In the genomic region with DNA sequence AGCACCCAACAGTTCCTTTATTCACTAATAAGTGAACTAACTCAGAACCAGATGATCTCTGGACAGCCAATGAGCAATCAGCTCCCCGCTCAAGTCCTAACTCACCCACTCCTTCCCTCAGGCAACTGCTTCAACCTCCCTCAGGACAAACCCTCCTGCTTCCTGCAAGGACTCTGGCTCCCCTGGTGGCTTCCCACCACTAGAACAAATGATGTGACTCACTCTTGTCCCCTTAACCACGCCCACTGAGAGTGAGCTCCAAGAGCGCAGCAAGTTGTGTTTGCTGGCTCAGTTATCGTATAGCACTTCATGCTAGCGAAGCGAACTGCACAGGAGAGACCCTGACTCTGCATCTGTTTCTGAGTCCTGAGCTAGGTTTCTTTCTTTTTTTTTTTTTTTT, we compare ENCODE assay signal across 17 mouse cellular contexts.
DNase-seq lines count a peak whose midpoint lies in the region; ATAC-seq and TF ChIP-seq lines count a peak whose summit lies in the region.
"Had no signal": no experiment of that assay in that cellular context is flagged by ENCODE, and none has a peak within 500 bp of the region (broad histone marks: within the 10 kb centered on the region; RNA-seq: fewer than 3 reads in every experiment).

No protein-coding gene starts in this region.

- H3K27me3 ChIP-seq in kidney, postnatal 0 days (ENCODE audit: insufficient read depth, low read length) = no peaks in the 10 kb centered on the region
- H3K27me3 ChIP-seq in kidney, embryonic 15.5 days = no peaks in the 10 kb centered on the region
- H3K27me3 ChIP-seq: embryonic facial prominence, embryonic 15.5 days; forebrain, embryonic 15.5 days; limb, embryonic 13.5 days; midbrain, embryonic 13.5 days had no signal

- ATAC-seq in kidney, postnatal 0 days (replicated peaks; ENCODE audit: low FRiP score, low read depth) = no peak
- no peak for ATAC-seq in kidney, embryonic 15.5 days (replicated peaks; ENCODE audit: low FRiP score)
- ATAC-seq: forebrain, embryonic 15.5 days; hindbrain, embryonic 16.5 days; midbrain, embryonic 13.5 days had no signal

- TF ChIP-seq CTCF in kidney, postnatal 0 days (IDR thresholded peaks at IDR 0.05; ENCODE audit: low read depth) = peak; percentile 41; the same call in 1 of the 2 replicates

- no peaks in the 10 kb centered on the region for H3K9me3 ChIP-seq in kidney, postnatal 0 days (replicated peaks; ENCODE audit: low read length)
- no peaks in the 10 kb centered on the region for H3K9me3 ChIP-seq in kidney, embryonic 15.5 days (replicated peaks)
- H3K9me3 ChIP-seq: embryonic facial prominence, embryonic 15.5 days; forebrain, embryonic 15.5 days; midbrain, embryonic 13.5 days had no signal

- DNase-seq in kidney, postnatal 0 days (ENCODE audit: low spot score) = peak; percentile 45
- peak; percentile 86 for DNase-seq in 3T3-L1 (ENCODE audit: low read depth, low spot score)
- peak; percentile 70 for DNase-seq in 416B (ENCODE audit: low read depth)
- peak; percentile 95 for DNase-seq in ZHBTc4 (ENCODE audit: low read depth, low spot score)
- no peak for DNase-seq in adipocyte (ENCODE audit: low spot score)
- DNase-seq in gastrocnemius, adult 8-10 months (ENCODE audit: low spot score in 2 of 2) = no peak
- DNase-seq in yolk sac, embryonic 10.5 days (ENCODE audit: low spot score) = no peak
- DNase-seq: cerebellum, postnatal 25 days; gastrocnemius, postnatal 25 days; layer of hippocampus, postnatal 36 days; thymus, adult 18-20 months had no signal

- no peak overlapping the region for H3K9ac ChIP-seq in kidney, postnatal 0 days (ENCODE audit: low read depth, low read length)
- no peak overlapping the region for H3K9ac ChIP-seq in kidney, embryonic 15.5 days
- H3K9ac ChIP-seq: embryonic facial prominence, embryonic 15.5 days; forebrain, embryonic 15.5 days; limb, embryonic 13.5 days; midbrain, embryonic 13.5 days had no signal

- no peaks in the 10 kb centered on the region for H3K4me1 ChIP-seq in kidney, postnatal 0 days (replicated peaks; ENCODE audit: insufficient read depth, low read length)
- H3K4me1 ChIP-seq in kidney, embryonic 15.5 days = no peaks in the 10 kb centered on the region
- H3K4me1 ChIP-seq: embryonic facial prominence, embryonic 15.5 days; forebrain, embryonic 15.5 days; limb, embryonic 13.5 days; midbrain, embryonic 13.5 days had no signal

- H3K36me3 ChIP-seq in kidney, postnatal 0 days (ENCODE audit: insufficient read depth, low read length) = peaks cover 54% of the 10 kb centered on the region
- peaks cover 98% of the 10 kb centered on the region for H3K36me3 ChIP-seq in kidney, embryonic 15.5 days

- H3K4me3 ChIP-seq in kidney, postnatal 0 days (replicated peaks; ENCODE audit: low read depth, low read length) = no peak overlapping the region
- no peak overlapping the region for H3K4me3 ChIP-seq in kidney, embryonic 15.5 days (replicated peaks)
- H3K4me3 ChIP-seq: embryonic facial prominence, embryonic 15.5 days; forebrain, embryonic 15.5 days; limb, embryonic 13.5 days; midbrain, embryonic 13.5 days had no signal

- WGBS in kidney, postnatal 0 days = 85% methylated on average over 6 of the region's 6 CpGs
- WGBS in kidney, embryonic 15.5 days = 85% methylated on average over 6 of the region's 6 CpGs

- no peak overlapping the region for H3K4me2 ChIP-seq in kidney, postnatal 0 days (ENCODE audit: low read length)
- no peak overlapping the region for H3K4me2 ChIP-seq in kidney, embryonic 15.5 days
- H3K4me2 ChIP-seq: embryonic facial prominence, embryonic 15.5 days; forebrain, embryonic 15.5 days; limb, embryonic 13.5 days; midbrain, embryonic 13.5 days had no signal

- H3K27ac ChIP-seq in kidney, postnatal 0 days = no peak overlapping the region
- no peak overlapping the region for H3K27ac ChIP-seq in kidney, embryonic 15.5 days
- H3K27ac ChIP-seq: embryonic facial prominence, embryonic 15.5 days; forebrain, embryonic 15.5 days; limb, embryonic 13.5 days; midbrain, embryonic 13.5 days had no signal

Comparison
In these comparisons a context has a peak if more than half of its experiments do, and no peak if none do; other contexts are left out.
1. DNase-seq: peak in kidney, postnatal 0 days (single experiment), 3T3-L1 (single experiment), 416B (single experiment) and ZHBTc4 (single experiment); none in adipocyte (single experiment), gastrocnemius, adult 8-10 months (0 of 2) and yolk sac, embryonic 10.5 days (single experiment).